Mouse (Mus musculus) embryonic facial prominence, embryonic 13.5 days (tissue): Measurements from ENCODE around the gene Crtc2. TPM values are rescaled to one million over a fixed set of nuclear protein-coding genes. Genes with fewer than 3 reads are reported as not detected.
A peak's percentile ranks its signal among the peaks of the same experiment; 100 is the strongest.

ENCODE experiments used
- ATAC-seq: fragments of 200-750 bp; cut with Nextera tagmentation; 2 replicates; pipeline ENCODE4 v1.8.0; 2017; ENCODE audit warnings: low read depth; ENCODE audit not compliant: insufficient number of reproducible peaks, insufficient read depth, low FRiP score, low TSS enrichment
- H3K27ac ChIP-seq: fragments of 300-500 bp; sonication (generic); 2 replicates; pipeline ENCODE4 v1.5.1; 2015; ENCODE audit warnings: moderate library complexity, mild to moderate bottlenecking, inconsistent platforms
- H3K27me3 ChIP-seq: fragments of 300-500 bp; sonication (generic); 2 replicates; pipeline ENCODE4 v1.6.1; 2015; ENCODE audit warnings: mild to moderate bottlenecking, inconsistent platforms
- H3K36me3 ChIP-seq: fragments of 300-500 bp; sonication (generic); 2 replicates; pipeline ENCODE4 v1.6.1; 2015; ENCODE audit warnings: mild to moderate bottlenecking, inconsistent platforms
- H3K4me1 ChIP-seq: fragments of 300-500 bp; sonication (generic); 2 replicates; pipeline ENCODE4 v1.6.1; 2015; ENCODE audit warnings: inconsistent platforms
- H3K4me2 ChIP-seq: fragments of 300-500 bp; sonication (generic); 2 replicates; pipeline ENCODE4 v1.6.1; 2015; ENCODE audit warnings: moderate library complexity, mild to moderate bottlenecking, inconsistent platforms
- H3K4me3 ChIP-seq: fragments of 300-500 bp; sonication (generic); 2 replicates; pipeline ENCODE4 v1.5.1; 2015; ENCODE audit warnings: mild to moderate bottlenecking, inconsistent platforms
- H3K9ac ChIP-seq: fragments of 300-500 bp; sonication (generic); 2 replicates; pipeline ENCODE4 v1.6.1; 2015; ENCODE audit warnings: mild to moderate bottlenecking, inconsistent platforms
- H3K9me3 ChIP-seq: fragments of 300-500 bp; sonication (generic); 2 replicates; pipeline ENCODE4 v1.6.1; 2016; ENCODE audit warnings: inconsistent platforms
- WGBS: fragments of 180-500 bp; shearing (Covaris S2); methylation state at CpG from one replicate; pipeline ENCODE4 v1.1.7; 2015; ENCODE audit warnings: mixed read lengths; 5-methylcytosine and 5-hydroxymethylcytosine counted together
- polyA plus RNA-seq: library from polyadenylated mRNA; unstranded; fragments of >200 nt; fragmentation: Nextera tagmentation; extraction: Ambion mirVana; gene quantifications from 2 replicates; pipeline ENCODE4 v1.2.1, GENCODE M21; 2015

Crtc2 gene
- polyA plus RNA-seq, 1 experiment from 2014 or later: 26.9 TPM

GRCm38 (mm10) chr3:90258521-90258920 is 4.6 kb downstream of the Crtc2 start:
- 89% methylated on average over 4 of the region's 4 CpGs for WGBS
- no peak for ATAC-seq
- Histone ChIP-seq H3K9ac (no peak overlapping the region), H3K27me3 (no peaks in the 10 kb centered on the region), H3K27ac (no peak overlapping the region), H3K4me3 (no peak overlapping the region), H3K4me1 (peaks cover 18% of the 10 kb centered on the region), H3K9me3 (no peaks in the 10 kb centered on the region), H3K4me2 (no peak overlapping the region), H3K36me3 (peaks cover 65% of the 10 kb centered on the region)

- Histone ChIP-seq H3K4me3 (no peak overlapping the region), H3K9ac (no peak overlapping the region), H3K36me3 (peaks cover 57% of the 10 kb centered on the region), H3K27me3 (no peaks in the 10 kb centered on the region), H3K27ac (no peak overlapping the region), H3K4me1 (peaks cover 15% of the 10 kb centered on the region), H3K9me3 (no peaks in the 10 kb centered on the region), H3K4me2 (no peak overlapping the region)
- ATAC-seq: no peak
- 85% methylated on average over 5 of the region's 5 CpGs for WGBS
Observed at GRCm38 (mm10) chr3:90263121-90263771, 9.3 kb downstream of the Crtc2 start.

DNA sequence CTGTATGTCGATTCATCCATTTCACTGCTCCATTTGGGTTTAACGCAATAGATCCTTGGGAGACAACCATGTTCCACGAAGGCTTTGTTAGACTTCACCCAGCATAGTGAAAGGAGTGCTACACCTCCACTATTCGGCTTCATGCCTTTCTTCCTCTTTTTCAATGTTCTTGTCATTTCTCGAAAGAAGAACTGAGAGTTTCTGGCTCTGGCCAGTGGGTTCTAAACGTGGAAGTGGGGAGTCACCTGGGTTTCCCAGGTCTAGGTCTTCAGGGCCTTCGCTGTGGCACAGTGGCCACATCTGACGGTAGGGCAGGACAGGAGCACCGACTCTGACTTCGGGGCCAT is 10.7 kb downstream of the Crtc2 start:
- Histone ChIP-seq H3K27ac (peak overlapping the region; percentile 95), H3K4me3 (peak overlapping the region; percentile 79), H3K9me3 (no peaks in the 10 kb centered on the region), H3K4me1 (peaks cover 15% of the 10 kb centered on the region), H3K27me3 (no peaks in the 10 kb centered on the region), H3K9ac (peak overlapping the region; percentile 85; the same call in 1 of the 2 replicates), H3K4me2 (peak overlapping the region; percentile 85), H3K36me3 (peaks cover 50% of the 10 kb centered on the region)
- 35% methylated on average over 10 of the region's 10 CpGs for WGBS
- ATAC-seq: no peak

GRCm38 (mm10) chr3:90265034-90265931 is 11.3 kb downstream of the Crtc2 start, which contains the start of gene Dennd4b:
Gene Dennd4b, plus strand, starts transcription at chr3:90265185.
- no peaks in the 10 kb centered on the region for H3K27me3 ChIP-seq
- H3K9me3 ChIP-seq: no peaks in the 10 kb centered on the region
- peaks cover 44% of the 10 kb centered on the region for H3K36me3 ChIP-seq
- under 1% methylated on average over 78 of the region's 87 CpGs for WGBS
- H3K4me3 ChIP-seq: peak within 1 kb of the TSS; percentile 79
- H3K27ac ChIP-seq: peak within 1 kb of the TSS; percentile 95
- peak within 1 kb of the TSS; percentile 85 for H3K4me2 ChIP-seq
- H3K9ac ChIP-seq: peak within 1 kb of the TSS; percentile 85
- peak; percentile 83 for ATAC-seq
- peaks cover 15% of the 10 kb centered on the region for H3K4me1 ChIP-seq

DNA sequence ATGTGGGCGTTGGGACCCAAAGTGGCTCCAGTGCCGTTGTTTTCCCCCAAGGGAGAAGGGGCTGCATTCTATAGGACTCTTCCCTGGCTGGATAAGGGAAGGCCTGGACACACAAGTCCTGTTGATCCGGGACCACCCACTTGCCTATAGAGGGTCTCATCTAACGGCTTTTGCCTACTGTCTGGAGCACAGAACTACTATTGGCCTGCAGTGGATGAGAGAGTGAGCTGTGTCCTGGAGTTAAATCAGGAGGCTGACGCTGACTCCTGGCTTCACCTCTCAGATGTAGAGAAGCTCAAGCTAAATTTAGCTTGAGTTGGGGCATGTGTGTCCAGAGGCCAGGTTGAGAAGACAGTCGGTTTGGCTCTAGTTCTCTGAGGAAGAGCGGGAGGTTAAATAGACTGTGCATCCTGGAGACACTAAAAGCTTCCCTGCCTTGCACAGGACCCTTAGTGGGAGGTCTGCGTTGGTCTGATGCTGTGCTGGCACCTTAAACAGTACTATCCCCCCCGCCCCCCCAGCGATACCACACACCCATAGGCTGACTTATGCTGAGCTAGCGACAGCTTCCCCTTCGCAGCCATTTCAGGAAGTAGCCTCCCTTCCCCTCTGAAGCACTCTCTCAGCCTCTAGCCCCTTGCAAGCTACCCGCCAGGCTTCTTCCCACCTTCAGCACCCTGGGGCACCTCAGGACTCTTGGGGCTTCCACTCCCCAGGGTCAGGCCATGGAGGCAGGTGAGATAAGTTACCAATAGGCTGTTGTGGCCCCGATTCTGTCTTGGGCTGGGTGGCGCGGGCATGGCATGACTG is 12.2 kb downstream of the Crtc2 start:
- no peaks in the 10 kb centered on the region for H3K27me3 ChIP-seq

GRCm38 (mm10) chr3:90266901-90267775 is 13.2 kb downstream of the Crtc2 start:
- Histone ChIP-seq H3K36me3 (peaks cover 39% of the 10 kb centered on the region), H3K4me3 (peak overlapping the region; percentile 79; the same call in 1 of the 2 replicates), H3K9ac (0 out of 2 replicates have a peak overlapping the region, but pooled peaks have one; percentile 85), H3K4me2 (peak overlapping the region; percentile 85), H3K9me3 (no peaks in the 10 kb centered on the region), H3K27me3 (no peaks in the 10 kb centered on the region), H3K27ac (no peak overlapping the region), H3K4me1 (peaks cover 15% of the 10 kb centered on the region)
- 93% methylated on average over 20 of the region's 20 CpGs for WGBS
- ATAC-seq: no peak

More for the DNA sequence above, 12.2 kb downstream of the Crtc2 start:
- Histone ChIP-seq H3K4me2 (peak overlapping the region; percentile 85), H3K27ac (peak overlapping the region; percentile 95), H3K9ac (peak overlapping the region; percentile 85), H3K4me1 (peaks cover 15% of the 10 kb centered on the region), H3K4me3 (peak overlapping the region; percentile 79), H3K9me3 (no peaks in the 10 kb centered on the region), H3K36me3 (peaks cover 44% of the 10 kb centered on the region)
- WGBS: 21% methylated on average over 16 of the region's 16 CpGs
- peak; percentile 10; the same call in 1 of the 2 replicates for ATAC-seq

- 96% methylated on average over 11 of the region's 11 CpGs for WGBS
- H3K9ac ChIP-seq: no peak overlapping the region
- H3K27ac ChIP-seq: no peak overlapping the region
- no peak overlapping the region for H3K4me3 ChIP-seq
- H3K9me3 ChIP-seq: no peaks in the 10 kb centered on the region
- H3K27me3 ChIP-seq: no peaks in the 10 kb centered on the region
- no peak overlapping the region for H3K4me2 ChIP-seq
- ATAC-seq: no peak
- peaks cover 39% of the 10 kb centered on the region for H3K36me3 ChIP-seq
- peaks cover 15% of the 10 kb centered on the region for H3K4me1 ChIP-seq
Observed at GRCm38 (mm10) chr3:90268190-90268589, 14.2 kb downstream of the Crtc2 start.

DNA sequence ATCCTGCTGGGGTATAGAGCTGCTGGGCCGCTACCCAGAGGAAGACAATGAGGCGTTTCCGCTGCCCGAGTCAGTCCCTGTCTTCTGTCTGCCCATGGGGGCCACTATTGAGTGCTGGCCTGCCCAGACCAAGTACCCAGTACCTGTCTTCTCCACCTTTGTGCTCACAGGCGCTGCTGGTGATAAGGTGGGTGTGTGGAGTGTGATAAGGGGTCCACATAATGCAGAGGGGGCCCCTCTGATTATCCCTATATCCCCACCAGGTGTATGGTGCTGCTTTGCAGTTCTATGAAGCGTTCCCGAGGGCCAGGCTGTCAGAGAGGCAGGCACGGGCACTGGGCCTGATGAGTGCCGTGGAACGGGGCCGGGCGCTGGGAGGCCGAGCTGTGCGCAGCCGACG is 15.0 kb downstream of the Crtc2 start:
- Histone ChIP-seq H3K27ac (no peak overlapping the region), H3K9me3 (no peaks in the 10 kb centered on the region), H3K4me2 (no peak overlapping the region), H3K4me1 (peaks cover 15% of the 10 kb centered on the region), H3K4me3 (no peak overlapping the region), H3K27me3 (no peaks in the 10 kb centered on the region), H3K36me3 (peaks cover 40% of the 10 kb centered on the region), H3K9ac (peak overlapping the region; percentile 21; the same call in 1 of the 2 replicates)
- ATAC-seq: no peak
- 89% methylated on average over 16 of the region's 16 CpGs for WGBS

- Histone ChIP-seq H3K36me3 (peaks cover 52% of the 10 kb centered on the region), H3K9ac (no peak overlapping the region), H3K27me3 (no peaks in the 10 kb centered on the region)
Observed at GRCm38 (mm10) chr3:90270784-90271183, 16.8 kb downstream of the Crtc2 start.

GRCm38 (mm10) chr3:90272170-90272569 is 18.2 kb downstream of the Crtc2 start:
- Histone ChIP-seq H3K36me3 (peaks cover 66% of the 10 kb centered on the region), H3K27ac (no peak overlapping the region)
- ATAC-seq: no peak

More at GRCm38 (mm10) chr3:90270784-90271183, 16.8 kb downstream of the Crtc2 start:
- H3K9me3 ChIP-seq: no peaks in the 10 kb centered on the region
- no peak for ATAC-seq
- H3K4me3 ChIP-seq: no peak overlapping the region
- peaks cover 12% of the 10 kb centered on the region for H3K4me1 ChIP-seq
- 91% methylated on average over 8 of the region's 8 CpGs for WGBS
- H3K4me2 ChIP-seq: no peak overlapping the region
- no peak overlapping the region for H3K27ac ChIP-seq

More at GRCm38 (mm10) chr3:90272170-90272569, 18.2 kb downstream of the Crtc2 start:
- Histone ChIP-seq H3K27me3 (no peaks in the 10 kb centered on the region), H3K4me3 (no peak overlapping the region), H3K4me2 (no peak overlapping the region), H3K9ac (no peak overlapping the region), H3K4me1 (no peaks in the 10 kb centered on the region), H3K9me3 (no peaks in the 10 kb centered on the region)
- 64% methylated on average over 9 of the region's 9 CpGs for WGBS
